9 mouse cellular contexts compared by ENCODE assay signal in the genomic region with DNA sequence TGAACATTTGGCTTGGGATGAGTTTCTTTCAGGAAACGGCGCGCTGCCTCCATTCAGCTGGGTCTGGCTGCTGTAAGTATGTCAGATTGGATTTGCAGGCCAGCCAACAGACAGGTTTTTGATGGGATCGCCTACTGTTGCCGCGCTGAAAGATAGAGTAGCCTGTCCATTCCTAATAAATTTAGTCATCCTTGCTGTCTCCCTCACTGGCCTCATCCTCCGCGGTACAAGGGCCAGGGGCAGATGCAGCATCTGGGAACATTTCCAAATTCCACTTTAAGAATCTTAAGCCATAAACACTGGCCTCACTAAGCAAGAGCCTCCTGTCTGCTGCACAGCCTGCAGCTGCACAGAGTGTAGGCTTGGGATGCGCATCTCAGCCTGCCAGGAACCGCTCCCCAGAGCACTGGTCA.
DNase-seq lines count a peak whose midpoint lies in the region; ATAC-seq lines count a peak whose summit lies in the region.
"Had no signal": no experiment of that assay in that cellular context is flagged by ENCODE, and none has a peak within 500 bp of the region (broad histone marks: within the 10 kb centered on the region; RNA-seq: fewer than 3 reads in every experiment).

No protein-coding gene starts in this region.

- peak; percentile 1 for DNase-seq in cerebellum, adult 9-10 months
- no peak for DNase-seq in cerebellum, adult 8-10 months
- DNase-seq in kidney, postnatal 4 days: peak; percentile 8 to 27
- no peak for DNase-seq in kidney, postnatal 36 days
- peak; percentile 7 to 15 for DNase-seq in frontal cortex, postnatal 10 days (ENCODE audit: low spot score in 2 of 2)
- no peak for DNase-seq in spleen, postnatal 36 days (ENCODE audit: low spot score in 2 of 2)

- no peaks in the 10 kb centered on the region for H3K27me3 ChIP-seq in neural tube, embryonic 15.5 days (replicated peaks)
- H3K27me3 ChIP-seq: neural tube, embryonic 12.5 days had no signal

- no peak overlapping the region for H3K4me3 ChIP-seq in neural tube, embryonic 15.5 days (replicated peaks)
- H3K4me3 ChIP-seq: neural tube, embryonic 12.5 days had no signal

- H3K9me3 ChIP-seq in neural tube, embryonic 15.5 days (replicated peaks): no peaks in the 10 kb centered on the region
- H3K9me3 ChIP-seq: neural tube, embryonic 12.5 days had no signal

- no peak overlapping the region for H3K9ac ChIP-seq in neural tube, embryonic 15.5 days (replicated peaks)
- H3K9ac ChIP-seq: neural tube, embryonic 12.5 days had no signal

- H3K27ac ChIP-seq in neural tube, embryonic 15.5 days (replicated peaks): no peak overlapping the region
- H3K27ac ChIP-seq: neural tube, embryonic 12.5 days had no signal

- peak; percentile 78 for ATAC-seq in neural tube, embryonic 15.5 days (ENCODE audit: low FRiP score)
- ATAC-seq in activated CD4-positive, CD25-positive, alpha-beta regulatory T cell, adult 4 months: no peak

- H3K36me3 ChIP-seq in neural tube, embryonic 15.5 days: no peaks in the 10 kb centered on the region
- H3K36me3 ChIP-seq: neural tube, embryonic 12.5 days had no signal

- WGBS in neural tube, embryonic 15.5 days: 50% methylated on average over 10 of the region's 10 CpGs

- H3K4me1 ChIP-seq in neural tube, embryonic 15.5 days: peaks cover 5% of the 10 kb centered on the region
- H3K4me1 ChIP-seq: neural tube, embryonic 12.5 days had no signal

- no peak overlapping the region for H3K4me2 ChIP-seq in neural tube, embryonic 15.5 days
- H3K4me2 ChIP-seq: neural tube, embryonic 12.5 days had no signal

Comparison
In these comparisons a context has a peak if more than half of its experiments do, and no peak if none do; other contexts are left out.
1. DNase-seq: peak in cerebellum, adult 9-10 months (single experiment), kidney, postnatal 4 days (2 of 2) and frontal cortex, postnatal 10 days (2 of 2); none in cerebellum, adult 8-10 months (single experiment), kidney, postnatal 36 days (0 of 2) and spleen, postnatal 36 days (0 of 2).